Mouse (Mus musculus) thymus, adult 2 months (tissue): ENCODE measurements around the gene Kctd7. TPM values are rescaled to one million over a fixed set of nuclear protein-coding genes. Genes with fewer than 3 reads are reported as not detected.
A peak's percentile ranks its signal among the peaks of the same experiment; 100 is the strongest.

Source experiments
- DNase-seq: peaks from one replicate; pipeline ENCODE4 v3.0.0; 2021
- H3K27ac ChIP-seq: fragments of 200-500 bp; 2 replicates; pipeline ENCODE4 v1.5.1; 2012; ENCODE audit warnings: low read length, control low read depth; ENCODE audit not compliant: control insufficient read depth, insufficient read depth
- H3K27me3 ChIP-seq: fragments of 200-500 bp; 2 replicates; pipeline ENCODE4 v1.6.1; 2012; ENCODE audit warnings: mild to moderate bottlenecking, low read length, moderate library complexity, mixed read lengths; ENCODE audit not compliant: control insufficient read depth, insufficient read depth
- H3K36me3 ChIP-seq: fragments of 200-500 bp; 2 replicates; pipeline ENCODE4 v1.6.1; 2012; ENCODE audit warnings: mild to moderate bottlenecking, low read length, moderate library complexity; ENCODE audit not compliant: control insufficient read depth, insufficient read depth
- H3K4me1 ChIP-seq: fragments of 200-500 bp; replicated peaks from 2 replicates; pipeline ENCODE4 v1.6.1; 2012; ENCODE audit warnings: low read length; ENCODE audit not compliant: control insufficient read depth, insufficient read depth
- H3K4me3 ChIP-seq: fragments of 200-500 bp; 2 replicates; pipeline ENCODE4 v1.5.1; 2012; ENCODE audit warnings: mild to moderate bottlenecking, low read length, control low read depth, moderate library complexity; ENCODE audit not compliant: control insufficient read depth, insufficient read depth
- CTCF ChIP-seq: fragments of 200-500 bp; IDR thresholded peaks from 2 replicates; pipeline ENCODE4 v1.5.1; 2012; ENCODE audit warnings: mild to moderate bottlenecking, control low read depth, low read length, moderate library complexity, borderline replicate concordance; ENCODE audit not compliant: control insufficient read depth, poor library complexity, insufficient read depth; ENCODE audit errors: extremely low read depth
- POLR2A ChIP-seq: fragments of 200-500 bp; IDR thresholded peaks from 2 replicates; pipeline ENCODE4 v1.6.1; 2012; ENCODE audit warnings: mild to moderate bottlenecking, low read length, control low read depth, moderate library complexity; ENCODE audit not compliant: control insufficient read depth, poor library complexity, insufficient read depth; ENCODE audit errors: extremely low read depth
- WGBS: fragments of 180-500 bp; shearing (Covaris S2); methylation state at CpG from one replicate; pipeline ENCODE4 v1.1.7; 2018; 5-methylcytosine and 5-hydroxymethylcytosine counted together
- polyA plus RNA-seq: library from polyadenylated mRNA; depleted of rRNA; stranded (reverse); fragments of >200 nt; gene quantifications from 2 replicates; pipeline ENCODE4 v1.2.3, GENCODE M21; 2012; rRNA removed

Kctd7 gene
- 6.9 and 7.9 TPM in 2 replicates for polyA plus RNA-seq

DNA sequence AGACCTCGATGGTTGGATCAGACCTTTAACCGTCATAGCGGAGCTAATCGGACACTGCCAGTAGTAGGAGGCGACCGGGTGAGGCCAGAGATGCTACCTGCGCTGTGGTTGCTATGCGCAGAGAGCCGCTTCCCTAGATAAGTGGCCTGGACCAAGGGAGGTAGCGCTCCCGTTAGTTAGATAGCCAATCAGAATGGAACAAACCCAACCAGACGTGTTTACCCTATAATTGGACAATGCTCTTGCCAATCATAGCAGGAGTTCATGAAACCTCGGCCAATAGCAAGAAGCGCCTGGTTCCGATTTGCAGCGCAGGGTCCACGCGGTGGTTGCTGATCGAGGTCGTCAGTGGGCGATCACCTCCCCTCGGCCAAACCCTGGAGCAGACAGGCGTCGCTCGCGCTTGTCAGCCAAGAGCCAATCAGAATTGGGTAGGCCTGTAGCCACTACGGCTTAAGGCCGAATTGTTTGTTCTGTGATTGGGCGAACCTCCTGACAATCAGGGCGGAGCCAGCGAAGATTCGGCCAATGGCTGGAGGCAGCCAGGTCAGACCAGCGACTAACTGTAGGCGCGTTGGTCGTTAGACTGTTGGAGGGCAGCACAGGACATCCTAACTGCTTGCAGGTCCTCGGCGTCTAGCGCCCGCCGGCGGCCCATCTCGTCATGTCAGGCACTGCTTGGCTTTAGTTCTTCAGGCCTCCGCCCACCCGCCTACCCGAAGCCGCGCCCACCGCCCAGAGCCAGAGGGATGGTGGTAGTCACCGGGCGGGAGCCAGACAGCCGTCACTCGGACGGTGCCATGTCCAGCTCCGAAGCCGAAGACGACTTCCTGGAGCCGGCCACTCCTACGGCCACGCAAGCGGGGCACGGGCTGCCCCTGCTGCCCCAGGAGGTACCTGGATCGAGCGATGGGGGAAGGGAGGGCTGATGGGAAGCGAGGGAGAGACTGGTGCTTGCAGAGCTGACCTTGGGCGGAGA, at the start of gene Kctd7:
TSS of gene Kctd7 (plus strand) at position 528 of the 979 bp plus-strand sequence.
- WGBS, result under 1% methylated on average over 66 of the region's 66 CpGs
- H3K27me3 ChIP-seq, result no peaks in the 10 kb centered on the region
- TF ChIP-seq CTCF (peak; percentile 21; the same call in 1 of the 2 replicates), POLR2A (peak; percentile 49; the same call in 1 of the 2 replicates)
- H3K4me3 ChIP-seq, result peak within 1 kb of the TSS; percentile 57
- peak; percentile 95 for DNase-seq
- no peak within 1 kb of the TSS for H3K27ac ChIP-seq
- peaks cover 10% of the 10 kb centered on the region for H3K4me1 ChIP-seq
- H3K36me3 ChIP-seq, result no peaks in the 10 kb centered on the region

DNA sequence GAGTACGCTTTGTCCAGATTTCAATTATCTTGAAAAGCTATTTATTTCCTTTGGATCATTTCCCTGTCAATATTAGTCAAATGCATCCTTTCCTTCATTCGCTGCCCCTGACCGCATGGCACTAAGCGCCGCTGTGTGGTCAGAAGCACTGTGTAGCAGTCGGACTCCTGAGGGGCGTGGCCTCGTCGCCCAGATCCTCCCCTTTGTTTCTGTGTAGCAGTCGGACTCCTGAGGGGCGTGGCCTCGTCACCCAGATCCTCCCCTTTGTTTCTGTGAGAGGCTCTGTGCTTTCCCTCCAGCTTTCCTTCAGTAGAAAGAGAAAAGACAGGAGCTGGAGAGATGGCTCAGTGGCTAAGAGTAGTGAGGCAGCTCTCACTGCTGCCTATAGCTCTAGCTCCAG, 47.9 kb upstream of the Kctd7 start:
- Histone ChIP-seq H3K4me1 (no peaks in the 10 kb centered on the region), H3K4me3 (no peak overlapping the region), H3K36me3 (no peaks in the 10 kb centered on the region), H3K27ac (no peak overlapping the region), H3K27me3 (no peaks in the 10 kb centered on the region)
- DNase-seq, result no peak
- no peak for TF ChIP-seq CTCF
- 94% methylated on average over 12 of the region's 12 CpGs for WGBS

DNA sequence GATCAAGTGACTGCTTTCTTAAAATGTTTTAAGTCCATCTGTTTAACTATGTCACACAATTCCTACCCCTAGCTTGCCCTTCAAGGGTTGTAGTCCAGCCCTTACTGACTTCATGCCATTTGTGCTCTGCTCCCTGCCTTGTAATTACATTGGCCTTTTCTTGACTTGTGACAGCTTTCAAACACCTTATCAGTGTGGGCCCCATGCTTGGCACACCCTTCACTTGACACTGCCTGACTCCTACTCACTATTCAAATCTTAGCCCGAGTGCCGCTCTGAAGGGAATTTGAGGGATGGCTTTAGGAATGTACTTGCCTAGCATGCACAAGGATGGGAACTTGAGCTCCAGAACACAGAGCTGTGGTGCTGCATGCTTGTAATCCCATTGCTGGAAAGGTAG, 46.8 kb upstream of the Kctd7 start:
- TF ChIP-seq POLR2A, result no peak
- TF ChIP-seq CTCF, result no peak
- Histone ChIP-seq H3K36me3 (no peaks in the 10 kb centered on the region), H3K27me3 (no peaks in the 10 kb centered on the region), H3K27ac (no peak overlapping the region), H3K4me3 (no peak overlapping the region), H3K4me1 (no peaks in the 10 kb centered on the region)
- 96% methylated on average over 2 of the region's 2 CpGs for WGBS
- no peak for DNase-seq

DNA sequence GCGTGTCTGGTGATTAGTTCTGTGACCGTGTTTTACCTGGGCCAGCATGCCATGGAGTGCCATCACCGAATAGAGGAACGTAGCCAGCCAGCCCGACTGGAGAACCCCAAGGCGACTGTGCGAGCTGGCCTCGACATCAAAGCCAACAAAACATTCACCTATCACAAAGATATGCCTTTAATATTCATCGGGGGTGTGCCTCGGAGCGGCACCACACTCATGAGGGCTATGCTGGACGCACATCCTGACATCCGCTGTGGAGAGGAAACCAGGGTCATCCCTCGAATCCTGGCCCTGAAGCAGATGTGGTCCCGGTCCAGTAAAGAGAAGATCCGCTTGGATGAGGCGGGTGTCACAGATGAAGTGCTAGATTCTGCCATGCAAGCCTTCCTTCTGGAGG, 42.9 kb upstream of the Kctd7 start:
- Histone ChIP-seq H3K27me3 (no peaks in the 10 kb centered on the region), H3K4me3 (no peak overlapping the region), H3K27ac (no peak overlapping the region), H3K4me1 (no peaks in the 10 kb centered on the region), H3K36me3 (no peaks in the 10 kb centered on the region)
- TF ChIP-seq POLR2A (no peak), CTCF (no peak)
- no peak for DNase-seq
- WGBS, result 98% methylated on average over 17 of the region's 17 CpGs

DNA sequence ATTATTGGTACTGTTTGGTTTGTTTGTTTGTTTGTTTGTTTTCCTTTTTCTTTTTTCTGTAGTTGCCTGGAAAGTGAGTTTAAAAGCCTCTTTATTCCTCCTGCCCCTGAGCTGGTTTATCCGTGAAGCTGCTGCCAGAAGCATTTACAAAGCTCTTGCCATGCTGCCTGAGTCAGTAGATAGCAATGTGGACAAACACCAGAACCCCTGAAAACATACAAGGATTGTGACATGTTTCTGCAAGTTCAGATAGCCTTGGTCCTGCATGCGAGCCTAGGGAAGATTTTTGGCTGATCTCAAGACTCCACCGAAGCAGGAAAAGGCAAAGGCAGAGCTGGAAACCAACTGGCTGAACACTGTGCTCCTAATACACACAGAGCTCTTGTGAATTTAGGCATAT, 35.3 kb upstream of the Kctd7 start:
- TF ChIP-seq POLR2A (no peak), CTCF (no peak)
- Histone ChIP-seq H3K4me3 (no peak overlapping the region), H3K4me1 (no peaks in the 10 kb centered on the region), H3K36me3 (no peaks in the 10 kb centered on the region), H3K27ac (no peak overlapping the region), H3K27me3 (no peaks in the 10 kb centered on the region)
- 90% methylated on average over 3 of the region's 3 CpGs for WGBS
- DNase-seq, result no peak

DNA sequence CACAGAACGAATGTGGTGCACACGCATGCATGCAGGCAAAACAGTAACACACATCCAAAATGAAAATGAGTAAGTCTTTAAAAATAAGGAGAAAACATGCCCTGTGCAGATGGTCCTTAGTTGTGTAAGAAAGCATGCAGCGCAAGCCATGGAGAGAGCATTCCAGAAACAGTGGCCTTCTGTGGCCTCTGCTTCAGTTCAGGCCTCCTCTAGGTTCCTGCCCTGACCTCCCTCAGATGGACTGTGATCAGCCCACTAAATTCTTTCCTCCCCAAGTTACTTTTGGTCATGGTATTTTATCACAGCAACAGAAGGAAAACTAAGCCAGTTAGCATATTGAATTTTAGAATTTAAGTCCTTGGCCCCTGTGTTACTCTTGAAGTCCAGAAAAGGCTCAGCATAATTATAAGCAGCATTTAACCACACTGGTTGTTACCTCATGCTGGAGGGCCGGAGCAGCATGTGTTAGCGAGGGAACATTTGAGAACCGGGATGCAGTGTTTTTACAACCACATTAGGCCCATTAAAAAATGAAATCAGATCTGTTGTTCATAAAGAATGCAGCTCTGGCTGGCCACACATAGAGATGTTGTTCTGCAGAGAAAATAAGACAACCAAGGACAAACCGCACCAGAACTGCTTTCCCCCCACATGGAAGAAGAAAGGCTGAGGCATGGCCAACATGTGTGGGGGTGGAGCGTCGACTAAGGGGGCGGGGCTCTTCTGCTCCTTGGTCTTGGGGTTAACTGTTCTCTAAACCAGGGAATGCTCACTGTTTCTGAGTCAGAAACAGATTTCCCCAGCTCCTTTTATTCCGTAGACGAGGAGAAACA, 33.8 kb upstream of the Kctd7 start:
- H3K4me3 ChIP-seq, result no peak overlapping the region
- no peak for DNase-seq
- 93% methylated on average over 12 of the region's 12 CpGs for WGBS
- no peak overlapping the region for H3K27ac ChIP-seq
- H3K4me1 ChIP-seq, result no peaks in the 10 kb centered on the region
- no peaks in the 10 kb centered on the region for H3K36me3 ChIP-seq
- TF ChIP-seq CTCF (no peak), POLR2A (no peak)
- H3K27me3 ChIP-seq, result no peaks in the 10 kb centered on the region

DNA sequence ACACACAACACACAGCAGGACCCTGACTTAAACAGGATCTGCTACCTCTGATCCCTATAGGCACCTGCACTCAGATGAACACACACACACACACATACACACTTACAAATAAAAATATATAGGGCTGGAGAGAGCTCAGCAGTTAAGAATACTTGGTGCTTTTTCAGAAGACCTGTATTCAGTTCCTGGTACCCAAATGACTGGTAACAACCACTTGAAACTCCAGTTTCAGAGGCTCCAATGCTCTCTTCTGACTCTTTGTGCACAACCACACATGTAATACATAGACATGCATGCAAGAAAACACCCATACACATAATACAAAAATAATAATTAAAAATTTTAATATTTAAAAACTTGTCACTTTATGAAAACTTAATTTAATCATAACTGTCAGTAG, 32.0 kb upstream of the Kctd7 start:
- Histone ChIP-seq H3K36me3 (no peaks in the 10 kb centered on the region), H3K4me3 (no peak overlapping the region), H3K27ac (no peak overlapping the region), H3K4me1 (no peaks in the 10 kb centered on the region), H3K27me3 (no peaks in the 10 kb centered on the region)
- TF ChIP-seq CTCF (no peak), POLR2A (no peak)
- no peak for DNase-seq
